Mouse (Mus musculus): Measurements from ENCODE around the gene Gpld1.

Gene Gpld1

DNA sequence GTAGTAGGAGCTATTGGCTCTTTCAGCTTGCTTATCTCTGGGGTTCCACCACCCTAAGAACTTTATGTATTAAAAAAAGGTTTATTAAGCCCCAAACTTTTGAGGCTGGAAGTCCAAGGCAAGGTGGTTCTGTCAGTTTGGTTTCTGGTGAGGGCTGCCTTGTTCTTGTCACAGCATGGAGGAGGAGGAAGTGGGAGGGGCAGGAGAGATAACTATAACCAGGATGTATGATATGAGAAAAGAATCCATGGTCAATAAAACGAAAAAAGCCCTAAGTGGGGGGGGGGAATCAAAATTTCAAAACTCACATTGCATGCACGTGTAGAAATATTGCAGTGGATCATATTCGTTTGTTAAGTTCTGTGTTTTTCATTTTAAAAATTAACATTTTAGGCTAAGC lies 80.2 kb downstream of the Gpld1 start:
- DNase-seq, result no peak

DNA sequence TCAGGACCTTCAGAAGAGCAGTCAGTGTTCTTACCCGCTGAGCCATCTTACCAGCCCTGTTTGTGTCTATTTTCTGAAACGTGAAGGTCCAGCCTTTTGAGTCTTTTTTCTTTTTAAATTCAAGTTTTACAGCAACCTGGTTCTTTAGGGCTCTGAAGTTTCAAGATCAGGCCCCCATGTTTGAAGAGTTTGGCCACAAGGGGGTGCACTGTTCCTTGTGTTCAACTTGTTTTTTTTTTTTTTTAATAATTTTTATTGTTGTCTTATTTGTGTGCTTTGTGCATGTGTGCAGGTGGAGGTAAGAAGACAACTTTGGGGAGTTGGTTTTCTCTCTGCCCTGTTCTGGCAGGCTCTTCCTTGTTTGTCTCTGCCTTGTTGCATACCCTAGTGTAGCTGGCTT lies 81.7 kb downstream of the Gpld1 start:
- DNase-seq, result no peak

DNA sequence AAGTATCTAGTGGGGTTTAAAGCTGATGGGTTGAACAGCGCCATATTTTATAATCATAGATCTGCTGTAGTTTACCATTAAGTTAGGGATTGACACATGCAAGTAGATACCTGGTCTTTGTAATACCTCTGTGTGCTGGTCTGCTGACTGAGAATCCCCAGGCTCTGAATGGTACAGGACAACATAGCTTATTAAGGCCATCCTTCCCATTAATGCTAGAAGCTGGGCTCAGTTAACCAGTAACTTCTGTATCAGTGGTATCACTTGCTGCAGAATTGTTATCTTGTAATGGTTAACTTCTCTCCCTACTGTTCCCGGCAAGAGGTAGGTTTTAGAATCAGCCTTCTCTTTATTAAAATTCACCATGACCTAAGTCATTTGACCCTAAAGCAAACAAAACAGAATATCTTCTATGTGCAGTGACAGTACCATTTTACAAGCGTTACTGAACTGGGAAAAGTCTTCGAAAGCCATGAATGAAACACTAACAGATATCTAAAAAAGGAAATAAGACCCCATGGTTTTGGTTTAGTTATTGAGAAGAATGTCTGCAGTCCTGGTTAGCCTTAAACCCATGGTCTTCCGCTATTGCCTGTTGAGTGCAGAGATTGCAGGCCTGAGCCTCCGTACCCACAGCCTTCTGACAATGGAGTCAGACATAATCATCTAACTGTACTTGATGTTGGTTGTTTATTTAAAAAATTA lies 83.6 kb downstream of the Gpld1 start:
- DNase-seq, result no peak

DNA sequence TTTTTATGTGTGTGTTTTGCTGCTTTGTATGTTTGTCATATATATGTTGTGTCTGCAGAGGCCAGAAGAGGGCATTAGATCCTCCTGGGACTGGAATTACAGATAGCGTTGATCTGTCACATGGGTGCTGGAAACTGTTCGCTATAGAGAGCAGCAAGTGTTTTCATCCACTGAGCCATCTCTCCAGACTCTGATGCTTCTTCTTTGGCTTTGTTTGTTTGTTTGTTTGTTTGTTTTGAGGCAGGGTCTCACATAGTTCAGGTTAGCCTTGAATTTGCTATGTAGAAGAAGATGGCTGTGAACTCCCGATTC lies 84.1 kb downstream of the Gpld1 start:
- no peak for DNase-seq

DNA sequence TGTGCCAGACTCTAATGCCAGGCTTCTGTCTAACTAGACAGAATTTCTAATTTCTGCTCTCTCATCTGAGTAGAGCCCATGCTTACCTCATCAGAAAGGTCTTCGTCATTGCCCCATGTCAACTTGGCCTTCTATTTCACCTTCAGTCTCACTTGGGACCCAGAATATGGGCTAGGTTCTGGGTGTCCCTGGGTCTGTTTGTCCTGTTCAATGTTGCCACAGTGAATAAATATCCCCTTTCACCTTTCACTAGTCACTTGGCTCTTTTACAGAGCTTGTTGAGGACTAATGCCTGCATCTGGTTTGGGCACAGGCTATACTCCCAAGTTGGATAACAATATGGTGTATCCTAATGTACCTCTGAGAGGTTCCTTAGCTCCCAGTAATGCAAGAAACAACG lies 96.5 kb downstream of the Gpld1 start:
- no peak for DNase-seq
